Mouse (Mus musculus) spleen, adult 2 months (tissue): Measurements from ENCODE around the gene Cryl1.

Source experiments
- CTCF ChIP-seq: fragments of 200-500 bp; IDR thresholded peaks from 2 replicates; pipeline ENCODE4 v1.5.1; 2011; ENCODE audit warnings: mild to moderate bottlenecking, inconsistent platforms; ENCODE audit not compliant: insufficient read depth, insufficient read length, insufficient replicate concordance; ENCODE audit errors: extremely low read depth
- POLR2A ChIP-seq: fragments of 200-500 bp; IDR thresholded peaks from 2 replicates; pipeline ENCODE4 v1.6.1; 2011; ENCODE audit warnings: low read depth, low read length, inconsistent platforms

DNA sequence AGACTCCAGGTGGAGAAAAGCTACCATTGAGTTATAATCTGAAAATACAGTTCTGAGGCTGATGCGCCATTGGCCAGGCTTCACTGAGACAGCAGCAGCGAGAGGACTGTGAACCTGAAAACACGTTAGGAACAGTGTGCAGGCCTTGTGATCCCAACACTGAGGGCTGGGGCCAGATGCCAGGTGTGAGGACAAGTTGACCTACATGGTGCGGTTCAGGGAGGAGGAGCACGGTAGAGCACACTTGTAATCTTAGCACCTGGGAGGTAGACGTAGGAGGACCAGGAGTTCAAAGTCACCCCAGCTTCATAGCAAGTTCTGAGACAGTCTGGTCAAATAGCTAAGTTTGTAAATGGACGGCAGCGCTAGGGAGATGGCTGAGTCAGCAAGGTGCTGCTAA is 139.0 kb downstream of the Cryl1 start:
- TF ChIP-seq POLR2A (no peak), CTCF (no peak)
